Mouse (Mus musculus) T-helper 1 cell (primary cell): Measurements from ENCODE around the gene Odr4.

Experiments used
- in situ Hi-C: fragments of 300-600 bp; cut with MboI, MseI; formaldehyde crosslinking; loops from one replicate; pipeline ENCODE4 v1.15.1; 2025; ENCODE audit warnings: high pct_unique_total_duplicates

Odr4 gene

DNA sequence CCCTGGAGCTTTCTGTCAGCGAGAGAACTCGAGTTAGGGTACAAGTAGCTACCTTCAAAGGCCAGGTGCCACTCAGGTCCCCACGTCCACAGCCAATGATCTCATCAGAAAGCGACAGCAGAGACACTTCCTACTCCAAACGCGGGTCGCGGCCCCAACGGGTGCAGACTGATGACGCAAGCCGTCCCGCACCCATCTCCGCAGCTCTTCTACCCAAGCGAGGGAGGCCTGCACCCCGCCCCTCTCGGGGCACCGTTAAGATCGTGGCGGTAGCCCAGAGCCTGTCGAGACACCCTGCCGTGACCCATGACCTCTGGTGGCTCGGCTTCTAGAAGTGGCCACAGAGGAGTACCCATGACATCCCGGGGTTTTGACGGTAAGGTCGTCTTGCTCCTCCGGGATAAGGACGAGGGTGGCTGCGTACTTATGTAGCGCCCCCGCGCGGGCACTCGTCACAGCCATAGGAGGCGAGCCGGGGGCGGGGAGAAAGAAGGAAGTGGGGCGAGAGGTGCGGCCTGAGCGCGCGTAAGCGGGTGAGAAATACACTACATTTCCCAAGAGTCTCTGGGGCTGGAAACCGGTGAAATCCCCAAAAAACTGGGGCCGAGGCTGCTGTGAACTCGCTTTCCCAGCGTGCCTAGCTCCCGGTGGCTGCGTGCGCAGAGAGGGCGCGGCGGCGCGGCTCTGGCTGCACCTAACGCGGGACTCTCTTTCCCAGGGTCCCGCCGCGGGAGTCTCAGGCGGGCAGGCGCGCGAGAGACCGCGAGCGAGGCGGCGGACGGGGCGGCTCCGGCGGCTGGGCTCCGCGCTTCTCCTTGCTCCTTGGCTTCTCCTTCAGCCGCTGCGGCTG, at the start of gene Odr4, which contains the start of gene Tpr:
TSS of gene Odr4 (minus strand) at position 443 of the 850 bp plus-strand sequence.
TSS of gene Tpr (plus strand) at position 201 of the 850 bp plus-strand sequence.
- in situ Hi-C loops = no loop called here

DNA sequence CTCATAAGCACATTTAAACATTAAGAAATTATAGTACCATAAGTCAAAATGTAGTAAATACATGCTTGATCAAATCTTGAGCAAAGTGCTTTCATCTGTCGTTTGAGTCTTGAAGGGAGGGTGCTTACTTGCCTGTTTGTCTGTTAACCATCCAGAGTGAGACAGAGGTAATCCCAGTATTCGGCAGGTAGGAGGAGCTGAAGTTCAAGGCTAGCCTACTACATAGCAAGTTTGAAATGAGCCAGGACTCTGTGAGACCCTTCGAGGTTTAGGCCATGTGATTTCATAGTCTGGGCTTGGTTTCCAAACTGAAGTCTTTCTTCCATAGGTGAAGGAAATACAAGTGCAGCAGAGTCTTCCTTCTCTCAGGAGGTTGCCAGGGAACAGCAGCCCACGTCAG, 48.9 kb upstream of the Odr4 start:
- in situ Hi-C loops = loop anchor here (5.0 kb wide), 1 partner anchor 34 kb away; no protein-coding TSS in a partner anchor

DNA sequence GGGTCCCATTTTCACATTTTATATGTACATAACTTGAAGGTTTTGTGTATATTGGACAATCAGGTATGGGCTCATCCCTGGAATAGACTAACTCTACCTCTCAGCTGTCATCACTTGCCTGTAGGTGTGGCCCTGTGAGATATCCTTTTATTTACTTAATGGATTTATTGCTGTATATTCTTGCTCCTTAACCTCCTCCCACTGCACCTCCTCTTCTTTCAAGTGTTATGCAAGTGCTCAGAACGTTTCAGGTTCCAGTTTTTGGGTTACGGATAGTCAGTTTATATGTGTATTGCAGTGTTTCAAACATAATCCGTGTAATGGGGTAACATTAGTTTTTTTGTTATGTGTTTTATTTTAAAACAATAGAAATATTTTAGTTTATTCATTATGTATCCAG, 45.8 kb upstream of the Odr4 start:
- in situ Hi-C loops = loop anchor here (5.0 kb wide), 1 partner anchor 919 kb away; no protein-coding TSS in a partner anchor

DNA sequence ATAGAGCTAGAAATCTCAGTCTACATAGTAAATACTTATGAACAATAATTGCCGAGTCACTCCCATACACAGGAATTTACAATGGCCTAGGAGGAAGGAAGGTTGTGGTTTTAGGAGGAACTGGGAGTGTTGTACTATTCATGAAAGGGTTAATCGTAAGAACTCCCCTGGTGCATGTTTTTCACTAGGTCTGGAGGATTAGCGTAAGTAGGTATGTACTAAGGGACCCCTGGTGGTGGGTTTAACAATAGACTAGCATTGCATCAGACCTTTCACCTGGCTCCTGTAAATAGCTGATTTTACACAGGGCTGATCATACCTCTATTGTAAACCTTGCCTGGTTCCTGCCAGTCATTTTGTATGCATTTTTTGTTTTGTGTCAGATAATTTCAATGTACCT, 33.3 kb upstream of the Odr4 start:
- in situ Hi-C loops = no loop called here

DNA sequence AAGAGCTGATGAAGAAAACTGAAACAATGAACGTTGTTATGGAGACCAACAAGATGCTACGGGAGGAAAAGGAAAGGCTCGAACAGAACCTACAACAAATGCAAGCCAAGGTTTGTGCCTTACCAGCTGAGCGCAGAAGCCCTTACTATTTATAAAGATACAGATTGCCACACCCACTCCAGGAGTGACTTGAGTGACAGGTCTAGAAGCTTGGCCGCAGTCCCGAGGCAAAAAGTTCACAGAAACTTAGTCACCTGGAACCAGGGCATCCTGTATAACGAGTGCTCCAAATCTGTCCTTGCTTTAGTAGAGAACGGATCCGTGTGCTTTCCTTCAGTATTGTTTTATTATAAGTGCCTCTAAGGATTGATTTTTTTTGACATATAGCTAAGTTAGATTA, 32.8 kb upstream of the Odr4 start:
- in situ Hi-C loops = no loop called here

DNA sequence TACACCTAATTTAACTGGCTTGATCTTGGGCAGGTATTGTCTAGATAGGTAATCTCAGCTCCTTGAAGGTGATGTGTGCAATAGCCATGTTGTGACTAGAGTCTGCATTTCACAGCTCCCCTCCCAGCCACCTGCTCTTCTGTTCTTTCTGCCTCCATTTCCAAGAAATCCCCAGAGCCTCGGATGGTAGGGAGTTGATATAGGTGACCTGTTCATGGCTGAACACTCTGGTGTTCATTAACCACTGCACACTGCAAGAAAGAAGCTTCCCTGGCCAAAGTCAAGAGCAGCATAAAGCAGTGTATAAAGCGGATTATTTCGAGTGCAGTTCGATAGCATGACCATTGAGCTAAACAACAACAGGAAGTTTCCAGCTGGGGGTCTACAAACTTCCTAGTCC, 25.5 kb upstream of the Odr4 start:
- in situ Hi-C loops = loop anchor here (25.0 kb wide), 1 partner anchor 1019 kb away; the partner anchor contains the start of genes Swt1 and Trmt1l

DNA sequence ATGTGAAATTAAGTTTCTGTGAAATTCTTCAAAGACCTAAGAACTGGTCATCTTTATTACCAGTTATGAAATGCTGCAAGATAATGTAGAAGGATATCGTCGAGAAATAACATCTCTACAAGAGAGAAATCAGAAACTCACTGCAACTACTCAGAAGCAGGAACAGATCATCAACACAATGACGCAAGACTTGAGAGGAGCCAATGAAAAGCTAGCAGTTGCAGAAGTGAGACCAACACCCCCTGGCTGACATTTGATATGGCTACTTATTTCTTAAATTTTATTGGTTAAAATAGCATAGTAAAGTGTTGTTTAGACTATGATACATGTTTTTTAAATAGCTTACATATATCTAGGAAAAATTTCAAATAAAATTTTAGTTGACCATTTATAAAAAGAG, 23.1 kb upstream of the Odr4 start:
- in situ Hi-C loops = loop anchor here (25.0 kb wide), 1 partner anchor 1021 kb away; the partner anchor contains the start of genes Swt1 and Trmt1l

DNA sequence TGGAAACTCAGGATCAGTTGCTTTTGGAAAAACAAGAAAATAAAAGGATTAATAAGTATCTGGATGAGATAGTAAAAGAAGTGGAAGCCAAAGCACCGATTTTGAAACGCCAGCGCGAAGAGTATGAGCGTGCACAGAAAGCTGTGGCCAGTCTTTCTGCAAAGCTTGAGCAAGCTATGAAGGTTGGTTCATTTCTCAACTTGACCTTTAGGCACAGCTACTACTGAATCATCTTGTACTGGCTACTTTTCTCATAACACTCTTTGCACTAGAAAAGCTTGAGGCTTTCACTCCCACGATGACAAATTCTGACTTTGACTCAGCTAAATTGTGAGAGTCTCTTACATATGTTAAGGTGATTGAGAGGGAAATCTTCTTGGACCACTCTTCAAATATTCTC, 17.1 kb upstream of the Odr4 start:
- in situ Hi-C loops = loop anchor here (5.0 to 25.0 kb wide), 2 partner anchors 32 to 1027 kb away; partner anchors contain the start of genes Swt1 and Trmt1l

DNA sequence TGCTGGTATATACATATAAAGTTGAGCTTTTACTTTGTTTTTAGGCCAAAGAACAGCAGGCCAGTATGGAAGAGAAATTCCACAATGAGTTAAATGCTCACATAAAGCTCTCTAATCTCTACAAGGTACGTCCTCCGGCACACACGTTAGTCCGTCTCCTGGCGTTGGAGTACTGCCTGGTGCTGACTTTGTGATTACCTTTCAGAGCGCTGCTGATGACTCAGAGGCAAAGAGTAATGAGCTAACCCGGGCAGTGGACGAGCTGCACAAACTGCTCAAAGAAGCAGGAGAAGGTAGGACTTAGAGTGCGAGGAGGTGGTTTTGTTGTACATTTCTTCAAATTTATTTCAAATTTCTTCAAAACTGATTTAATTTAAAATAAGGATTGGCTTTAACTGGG, 14.4 kb upstream of the Odr4 start:
- in situ Hi-C loops = loop anchor here (5.0 to 25.0 kb wide), 2 partner anchors 35 to 1030 kb away; partner anchors contain the start of genes Swt1 and Trmt1l

DNA sequence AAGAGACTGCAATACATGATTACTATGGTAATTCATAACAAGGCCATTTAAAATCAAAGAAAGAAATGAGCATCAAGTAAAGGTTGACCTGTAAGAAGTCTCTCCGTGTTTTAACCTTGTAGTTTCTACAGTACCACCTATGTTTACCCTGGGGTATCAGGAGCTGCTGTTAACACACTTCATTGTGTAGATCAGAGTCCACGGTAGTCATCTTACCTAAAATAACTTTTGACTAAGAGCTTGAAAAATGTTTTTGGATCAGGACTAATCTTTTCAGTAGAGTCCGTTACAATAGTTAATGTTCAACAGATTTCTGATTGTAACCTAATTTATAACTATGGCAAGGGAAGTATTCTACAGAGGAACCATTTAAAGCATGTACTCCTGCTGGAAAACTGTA, 11.7 kb upstream of the Odr4 start:
- in situ Hi-C loops = loop anchor here (25.0 kb wide), 1 partner anchor 1033 kb away; the partner anchor contains the start of genes Swt1 and Trmt1l

DNA sequence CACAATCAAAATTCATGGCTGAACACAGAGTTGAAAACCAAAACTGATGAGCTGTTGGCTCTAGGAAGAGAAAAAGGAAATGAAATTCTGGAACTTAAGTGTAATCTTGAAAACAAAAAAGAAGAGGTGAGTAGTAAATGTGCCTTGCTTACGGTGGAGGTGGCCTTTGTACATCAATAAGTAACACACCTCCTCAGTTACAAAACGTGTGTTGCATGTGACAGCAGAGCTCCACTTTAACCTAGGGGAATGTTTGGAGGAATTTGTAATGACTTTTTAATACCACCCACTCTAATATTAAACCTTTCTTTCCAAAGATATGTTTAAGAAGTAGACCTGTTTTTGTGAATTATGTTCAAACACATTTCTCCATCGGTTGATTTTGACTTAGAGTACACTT, 11.0 kb upstream of the Odr4 start:
- in situ Hi-C loops = loop anchor here (25.0 kb wide), 1 partner anchor 1033 kb away; the partner anchor contains the start of genes Swt1 and Trmt1l

DNA sequence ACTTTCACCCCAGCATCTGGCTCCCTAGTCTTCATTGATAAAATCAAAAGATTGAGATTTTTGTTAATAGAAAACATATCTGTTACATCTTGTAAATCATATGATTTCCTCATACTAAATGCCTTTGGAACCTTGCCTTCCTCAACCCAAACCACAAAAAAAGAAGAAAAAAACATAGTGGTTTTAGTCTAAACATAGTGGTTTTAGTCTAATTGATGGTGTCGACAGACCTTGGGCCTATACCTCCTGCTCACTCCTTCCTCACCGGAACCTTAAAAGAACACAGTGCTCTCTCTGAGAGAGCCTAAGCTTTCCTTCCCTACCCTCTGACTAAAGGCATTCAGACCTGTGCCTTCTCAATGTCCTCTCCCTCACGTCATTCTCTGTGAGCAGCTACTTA, 3.1 kb upstream of the Odr4 start:
- in situ Hi-C loops = no loop called here

DNA sequence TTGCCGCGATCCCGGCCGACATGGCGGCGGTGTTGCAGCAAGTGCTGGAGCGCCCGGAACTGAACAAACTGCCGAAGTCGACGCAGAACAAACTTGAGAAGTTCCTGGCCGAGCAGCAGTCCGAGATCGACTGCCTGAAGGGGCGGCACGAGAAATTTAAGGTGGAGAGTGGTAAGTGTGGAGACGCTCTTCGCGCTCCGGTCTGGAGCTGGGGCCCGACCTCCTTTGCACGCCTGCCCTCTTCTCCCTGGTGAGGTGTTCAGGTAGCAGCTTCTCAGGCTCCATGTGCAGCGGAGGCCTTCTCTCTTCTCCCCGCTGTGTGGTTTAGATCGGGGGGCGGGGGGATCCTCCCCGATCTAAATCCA, 590 bp upstream of the Odr4 start:
- in situ Hi-C loops = no loop called here

DNA sequence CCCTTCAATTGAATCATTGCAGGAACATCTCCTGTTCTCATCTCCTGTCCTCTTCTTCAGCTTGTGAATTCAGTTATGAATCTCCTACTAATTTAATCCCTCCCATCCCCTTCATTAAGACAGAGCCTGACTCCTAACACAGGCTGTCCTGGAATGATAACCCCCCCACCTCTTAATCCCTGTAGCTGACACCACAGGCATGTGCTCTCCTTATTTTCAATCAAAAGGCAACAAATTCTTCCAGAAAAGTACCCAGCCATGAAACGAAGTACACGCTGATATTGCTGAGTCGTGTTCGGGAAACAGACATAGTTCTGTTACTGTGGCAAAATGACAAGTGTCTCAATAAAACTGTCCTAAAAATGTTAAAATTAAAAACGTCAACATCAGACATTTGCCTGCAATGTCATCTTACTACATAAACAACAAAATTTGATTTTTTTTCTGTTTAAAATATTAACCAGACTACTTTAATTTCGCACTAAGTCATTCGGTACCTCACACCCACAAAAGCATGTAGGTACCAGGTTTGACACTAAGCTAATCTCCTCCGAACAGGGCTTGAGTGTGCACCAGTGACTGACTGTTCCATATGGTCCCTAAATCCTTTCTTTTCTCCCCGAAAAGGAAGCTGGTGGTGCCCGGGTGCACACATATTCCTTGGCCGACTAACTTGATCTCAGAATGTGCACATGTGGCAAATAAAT, 796 bp downstream of the Odr4 start:
- in situ Hi-C loops = no loop called here

DNA sequence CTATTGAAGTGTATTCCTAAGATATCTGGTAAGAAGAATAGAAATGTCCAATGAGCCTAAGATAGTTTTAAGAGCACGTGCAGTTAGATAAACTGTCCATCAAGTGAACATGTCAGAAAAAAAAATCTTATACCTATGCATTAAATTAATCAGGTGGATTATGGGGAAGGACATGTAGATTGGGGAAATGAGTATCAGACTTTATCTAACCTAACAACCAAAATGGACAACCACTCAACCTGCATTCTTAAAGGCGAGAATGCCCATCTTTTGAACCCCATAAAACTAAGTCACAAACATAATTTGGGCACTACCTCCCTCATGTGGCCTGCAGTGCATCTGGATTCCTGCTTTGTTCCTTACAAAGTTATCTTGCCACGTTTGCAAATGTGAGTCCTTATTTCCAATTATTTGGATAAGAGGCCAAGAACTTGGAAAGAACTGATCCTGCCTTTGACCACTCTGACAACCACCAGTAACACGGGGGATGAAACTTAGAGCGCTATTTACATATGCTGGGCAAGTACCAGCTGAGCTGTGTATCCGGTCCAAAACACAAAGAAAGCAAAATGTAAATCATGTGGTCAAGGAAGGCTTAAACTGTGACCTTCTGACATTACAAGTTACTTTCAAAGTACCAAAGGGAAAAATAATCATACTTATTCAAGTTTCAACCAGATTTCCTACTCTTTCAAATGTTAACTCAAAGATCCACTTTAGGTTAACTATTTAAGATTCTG, 3.3 kb downstream of the Odr4 start:
- in situ Hi-C loops = no loop called here

DNA sequence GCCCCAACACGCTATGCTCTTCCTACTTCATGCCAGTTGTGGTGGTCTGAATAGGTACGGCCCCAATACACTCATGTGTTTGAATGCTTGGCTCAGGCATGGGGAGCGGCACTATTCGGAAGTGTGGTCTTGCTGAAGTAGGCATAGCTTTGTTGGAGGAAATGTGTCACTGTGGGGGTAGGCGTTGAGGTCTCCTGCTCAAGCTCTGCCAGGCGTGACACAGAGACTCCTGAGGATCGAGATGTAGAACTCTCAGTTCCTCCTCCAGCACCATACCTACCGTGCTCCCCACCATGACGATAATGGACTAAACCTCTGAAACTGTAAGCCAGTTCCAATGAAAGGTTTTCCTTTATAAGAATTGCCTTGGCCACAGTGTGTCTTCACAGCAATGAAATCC, 5.3 kb downstream of the Odr4 start:
- in situ Hi-C loops = no loop called here

DNA sequence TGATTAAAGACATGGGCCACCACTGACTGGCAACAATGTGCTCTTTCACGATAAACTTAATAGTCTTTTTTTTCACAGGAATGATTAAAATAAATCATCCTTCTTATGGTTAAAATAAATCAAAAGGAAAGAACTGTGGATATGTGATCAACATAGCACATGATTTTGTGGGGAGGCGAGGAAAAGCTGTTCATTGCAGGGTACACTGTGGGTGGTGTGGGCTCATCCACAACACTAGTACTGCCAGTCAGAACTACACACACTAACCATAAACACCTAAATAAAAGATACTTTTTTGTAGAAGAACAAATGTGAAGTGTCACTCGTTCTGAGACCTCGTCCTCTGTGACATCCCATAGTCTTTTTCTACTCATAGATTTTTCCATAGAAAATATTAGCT, 8.7 kb downstream of the Odr4 start:
- in situ Hi-C loops = no loop called here

DNA sequence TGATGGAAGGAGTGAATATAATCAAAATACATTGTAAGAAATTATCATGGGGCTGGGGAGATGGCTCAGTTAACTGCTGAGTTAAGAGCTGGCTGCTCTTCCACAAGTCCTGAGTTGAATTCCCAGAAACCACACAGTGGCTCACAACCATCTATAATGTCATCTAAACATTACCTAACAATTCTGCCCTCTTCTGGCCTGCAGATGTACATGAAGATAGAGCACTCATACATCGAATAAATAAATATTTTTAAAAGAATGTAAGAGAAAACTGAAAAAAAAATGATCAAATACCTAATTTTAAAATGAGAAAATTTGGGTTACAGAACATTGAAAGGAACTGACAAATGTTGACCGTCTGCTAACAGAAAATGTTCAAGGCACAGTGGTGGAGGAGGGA, 18.6 kb downstream of the Odr4 start:
- in situ Hi-C loops = no loop called here

DNA sequence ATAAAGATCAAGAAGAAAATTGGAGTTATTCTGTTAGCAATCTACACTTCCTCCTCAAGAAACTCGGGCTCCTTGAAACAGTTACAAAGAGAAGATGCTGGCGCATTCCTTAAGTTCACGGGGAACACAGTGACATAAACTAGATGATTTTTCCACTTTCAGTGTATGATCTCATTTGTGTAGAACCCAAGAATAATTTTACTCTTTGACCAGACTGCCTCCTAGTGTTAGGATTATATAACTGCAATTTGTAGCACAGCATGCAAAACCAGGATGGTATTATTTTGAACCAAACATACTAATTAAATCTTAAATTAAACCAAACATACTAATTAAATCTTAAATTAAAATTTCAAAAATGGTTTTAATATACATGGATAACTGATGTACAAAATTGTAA, 20.0 kb downstream of the Odr4 start:
- in situ Hi-C loops = no loop called here

DNA sequence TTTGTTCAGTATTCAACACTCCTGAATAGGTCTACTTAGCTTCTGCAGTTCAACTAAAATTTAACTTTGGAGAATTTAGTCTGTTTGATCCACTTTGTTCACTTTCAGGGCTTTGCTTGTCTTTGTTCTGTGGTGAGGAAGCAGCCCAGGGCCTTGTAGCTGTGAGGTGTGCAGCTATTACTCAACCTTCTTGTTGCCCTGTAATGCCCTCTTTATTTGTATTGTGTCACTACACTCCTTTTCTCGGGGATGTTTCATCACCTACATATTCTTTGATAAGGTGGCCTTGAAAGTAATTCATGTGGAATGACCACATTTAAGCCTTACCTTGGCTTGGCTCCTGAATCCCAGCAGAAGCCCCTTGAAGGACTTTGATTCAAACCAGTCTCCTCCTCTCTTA, 32.0 kb downstream of the Odr4 start:
- in situ Hi-C loops = no loop called here

DNA sequence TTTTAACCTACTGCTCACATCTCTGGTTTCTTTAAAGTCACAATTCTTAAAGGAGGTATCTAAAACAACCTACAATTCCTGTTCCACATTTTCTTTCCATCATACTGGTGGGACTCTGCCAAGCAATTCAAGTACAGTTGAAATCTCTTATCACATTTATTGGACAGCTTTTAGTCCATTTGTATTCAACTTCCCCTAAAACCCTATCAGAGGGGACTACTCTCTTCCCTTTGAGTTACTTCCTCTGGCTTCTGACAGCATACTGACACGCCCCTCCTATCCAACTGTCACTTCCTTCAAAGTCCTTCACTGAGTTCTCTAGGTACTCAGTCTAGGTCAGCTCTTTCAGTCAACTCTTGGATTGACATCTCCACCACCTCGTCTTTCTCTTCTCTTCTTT, 57.8 kb downstream of the Odr4 start:
- in situ Hi-C loops = no loop called here

DNA sequence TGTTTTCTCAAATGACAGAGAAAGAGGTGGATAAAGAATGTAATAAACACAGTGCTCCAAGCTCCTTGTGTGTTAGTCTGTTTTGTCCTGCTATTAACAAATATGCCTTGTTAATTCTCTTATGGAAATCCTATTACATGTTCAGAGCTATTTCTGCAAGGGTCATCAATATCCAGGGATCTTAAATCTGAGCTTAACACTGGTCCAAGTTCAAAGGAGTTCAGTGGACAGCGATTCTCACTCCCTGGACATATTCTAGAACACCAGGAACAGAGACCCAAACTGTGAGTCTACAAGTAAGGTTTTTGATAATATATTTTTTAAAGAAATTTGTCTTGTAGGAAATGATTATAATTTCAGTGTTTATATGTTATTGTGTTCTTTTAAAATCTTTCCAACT, 73.7 kb downstream of the Odr4 start, which contains the start of gene Pdc:
TSS of gene Pdc (plus strand) at position 213 of the 400 bp plus-strand sequence.
- in situ Hi-C loops = no loop called here
